Mouse (Mus musculus): ENCODE measurements around the gene D6Ertd527e.

The D6Ertd527e gene

DNA sequence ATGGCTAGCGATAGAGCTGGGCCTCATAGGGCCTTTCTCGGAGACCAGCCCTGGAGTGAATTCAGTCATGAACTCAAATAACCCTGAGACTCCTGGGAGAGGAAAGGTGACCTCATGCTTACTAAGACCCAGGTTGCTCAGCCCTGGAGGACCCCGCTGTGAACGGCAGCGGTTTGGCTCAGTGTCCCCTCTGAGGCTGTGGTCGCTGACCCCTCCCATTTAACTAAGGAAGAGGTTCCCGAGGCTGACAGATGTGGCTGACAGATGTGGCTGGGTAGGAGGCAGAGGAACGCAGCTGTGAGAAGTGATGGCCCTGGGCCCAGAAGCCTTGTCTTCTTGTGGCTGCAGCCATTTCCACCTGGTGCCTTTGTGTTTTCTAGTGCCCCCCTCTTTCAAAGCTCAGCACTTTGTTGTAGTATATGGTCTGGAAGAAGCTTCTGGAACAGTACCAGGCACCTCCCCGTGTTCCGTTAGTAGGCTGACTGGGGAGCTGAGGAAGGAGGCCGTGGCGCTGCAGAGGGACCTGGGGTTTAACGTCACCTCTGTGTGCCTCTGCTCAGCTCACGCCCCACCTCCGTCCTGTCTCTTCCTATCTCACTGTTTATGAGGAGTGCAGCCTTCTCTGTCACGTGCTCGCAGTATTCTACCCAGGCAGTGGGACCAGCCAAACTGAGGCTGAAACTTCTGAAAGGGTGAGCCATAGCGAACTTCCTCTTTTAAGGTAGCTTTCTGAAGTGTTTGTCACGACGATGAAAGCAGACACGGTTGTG, 48.1 kb downstream of the D6Ertd527e start:
- DNase-seq (ENCODE audit: low read depth) = peak; percentile 89

DNA sequence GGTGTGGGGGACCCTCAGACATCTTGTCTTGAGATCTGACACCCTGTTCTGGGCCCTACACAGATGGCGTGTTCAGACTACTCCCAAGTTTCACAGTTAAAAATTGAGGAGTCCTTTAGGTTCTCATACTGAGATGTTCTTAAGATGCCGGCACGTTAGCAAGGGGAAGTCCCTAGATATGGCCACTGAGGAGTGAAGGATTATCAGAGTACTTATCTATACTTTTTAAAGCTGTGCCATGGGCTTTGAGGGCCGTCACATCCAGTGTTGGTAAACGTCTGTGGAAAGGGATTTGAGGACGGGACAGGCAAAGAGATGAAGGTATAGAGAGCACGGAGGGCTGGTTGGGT, 48.7 kb downstream of the D6Ertd527e start:
- no peak for DNase-seq (ENCODE audit: low read depth)

DNA sequence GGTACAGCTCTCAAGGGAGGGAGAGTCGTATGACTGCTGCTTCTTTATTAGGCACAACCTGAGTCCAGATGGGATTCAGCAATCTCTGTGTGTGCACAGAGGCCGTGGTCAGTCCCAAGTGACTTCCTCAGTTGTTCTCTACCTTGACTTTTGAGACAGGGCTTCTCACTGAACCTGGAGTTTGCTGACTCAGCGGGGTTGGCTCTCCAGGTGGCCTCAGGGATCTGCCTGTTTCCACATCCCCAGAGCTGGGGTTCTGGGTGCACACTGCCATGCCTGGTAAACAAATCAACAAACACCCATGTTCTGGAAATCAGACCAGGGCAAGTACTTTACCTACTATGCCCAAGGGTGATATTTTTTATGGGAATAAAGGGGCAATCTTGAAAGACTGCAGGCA, 49.3 kb downstream of the D6Ertd527e start:
- no peak for DNase-seq (ENCODE audit: low read depth)

DNA sequence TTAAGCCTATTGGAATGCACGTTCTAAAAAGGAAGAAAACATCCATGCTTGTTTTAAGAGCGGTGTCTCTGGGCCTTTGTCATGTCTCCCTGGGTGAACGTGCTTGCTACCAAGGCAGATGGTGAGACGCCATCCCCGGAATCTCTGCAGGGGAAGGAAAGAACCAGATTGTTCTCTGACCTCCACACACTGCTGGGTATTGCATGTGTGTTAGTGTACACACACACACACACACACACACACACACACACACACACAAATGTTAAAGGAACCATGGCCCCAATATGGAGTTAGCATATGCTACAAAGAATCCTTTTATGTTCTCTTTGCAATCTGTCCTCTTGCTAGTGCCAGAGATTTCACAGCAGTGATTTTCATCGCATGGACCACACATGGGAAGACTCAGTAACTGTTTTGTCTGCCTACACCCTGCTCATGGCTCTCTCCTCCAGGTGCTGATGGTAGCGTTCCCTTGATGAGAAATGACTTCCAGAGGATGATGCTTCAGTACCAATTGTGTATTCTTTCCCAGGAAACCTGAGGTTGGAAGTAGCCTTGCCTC, 53.6 kb downstream of the D6Ertd527e start:
- no peak for DNase-seq (ENCODE audit: low read depth)

DNA sequence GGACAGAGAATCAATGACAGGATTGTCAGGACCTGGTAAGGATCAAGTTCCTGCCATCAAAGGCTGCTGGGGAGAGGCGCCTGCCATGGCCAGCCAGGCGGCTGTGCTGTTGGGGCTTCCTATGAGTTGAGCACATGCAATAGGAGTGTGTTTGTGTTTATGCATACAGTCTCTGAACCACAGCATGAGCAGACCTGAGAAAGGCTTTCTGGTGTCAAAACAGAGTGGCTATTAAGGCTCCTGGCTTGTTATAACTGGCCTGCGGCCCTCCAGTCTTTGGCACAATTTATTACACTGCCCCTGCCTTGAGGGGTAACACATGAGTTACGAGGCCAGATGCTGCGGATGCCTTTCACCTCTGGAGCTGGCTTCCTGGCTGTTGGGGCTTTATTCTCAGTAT, 55.6 kb downstream of the D6Ertd527e start:
- DNase-seq (ENCODE audit: low read depth) = no peak

DNA sequence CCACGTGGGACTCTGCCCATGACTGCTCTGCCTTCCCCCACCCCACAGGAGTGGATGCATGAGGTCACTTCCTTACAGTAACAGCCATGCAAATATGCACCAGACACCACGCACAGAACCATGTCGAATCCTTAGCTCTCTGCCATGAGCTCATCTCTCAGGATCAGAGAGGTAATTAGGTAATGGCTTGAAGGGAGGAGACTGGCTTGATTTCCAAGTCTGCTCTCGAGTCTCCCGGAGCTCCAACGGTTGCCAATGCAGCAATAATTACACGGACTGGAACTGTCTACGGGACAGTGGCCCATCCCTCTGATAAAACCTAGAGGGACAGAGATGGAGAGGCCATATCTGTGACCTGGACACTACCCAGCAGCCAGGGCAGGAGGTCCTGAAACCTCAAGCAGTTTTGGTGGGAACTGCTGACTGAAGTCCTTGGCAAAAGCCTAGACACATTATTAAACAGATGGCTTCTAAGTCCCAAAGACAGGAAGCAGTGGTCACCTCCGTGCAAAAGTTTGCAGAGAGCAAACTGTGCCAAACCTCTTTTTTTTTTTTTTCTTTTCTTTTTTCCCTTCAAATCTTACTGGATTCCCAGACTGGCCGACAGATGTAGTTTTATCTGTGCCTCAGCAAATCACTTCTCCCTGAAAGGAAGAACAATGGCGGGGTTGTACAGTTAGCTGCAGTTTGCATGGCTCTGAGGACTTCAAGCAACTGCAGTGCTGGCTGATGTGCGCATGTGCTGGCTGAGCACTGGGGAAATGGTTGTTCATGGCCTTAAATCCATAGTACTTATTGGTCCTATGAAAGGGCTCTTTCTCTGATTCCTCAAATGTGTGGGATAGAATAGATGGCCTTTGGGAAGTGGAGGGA, 57.1 kb downstream of the D6Ertd527e start:
- DNase-seq (ENCODE audit: low read depth) = no peak
